Mouse (Mus musculus) frontal cortex, adult 2 months (tissue): Measurements from ENCODE around the gene Xrra1. TPM values are rescaled to one million over a fixed set of nuclear protein-coding genes. Genes with fewer than 3 reads are reported as not detected.

Experiments used
- DNase-seq, 2 experiments: peaks; one replicate each; pipeline ENCODE4 v3.0.0; 2022; ENCODE audit warnings: low spot score in 1 of 2; ENCODE audit errors: extremely low spot score in 1 of 2
- polyA plus RNA-seq: library from polyadenylated mRNA; depleted of rRNA; stranded (reverse); fragments of >200 nt; gene quantifications from 2 replicates; pipeline ENCODE4 v1.2.3, GENCODE M21; 2012

The Xrra1 gene
- polyA plus RNA-seq, 1 experiment, result 1.2 TPM

DNA sequence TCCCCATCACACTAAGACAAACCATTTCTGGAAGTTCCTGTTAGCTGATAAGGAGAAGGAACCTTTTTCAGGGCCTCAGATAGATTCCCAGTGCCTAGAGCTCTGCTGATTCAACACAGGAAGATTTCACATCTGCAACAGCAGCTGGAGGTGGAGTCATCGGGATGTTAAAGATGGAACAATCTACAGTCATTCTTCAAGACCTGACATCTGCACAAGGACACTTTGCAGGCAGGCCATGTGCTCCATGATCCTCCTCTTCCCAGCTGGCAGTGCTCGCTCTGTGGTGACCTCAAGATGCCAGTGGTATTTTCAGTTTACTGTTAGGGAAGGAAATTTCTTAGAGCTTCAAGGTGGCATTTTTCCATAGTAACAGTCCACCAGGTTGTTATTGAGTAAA is 33.4 kb downstream of the Xrra1 start:
- no peak for DNase-seq

DNA sequence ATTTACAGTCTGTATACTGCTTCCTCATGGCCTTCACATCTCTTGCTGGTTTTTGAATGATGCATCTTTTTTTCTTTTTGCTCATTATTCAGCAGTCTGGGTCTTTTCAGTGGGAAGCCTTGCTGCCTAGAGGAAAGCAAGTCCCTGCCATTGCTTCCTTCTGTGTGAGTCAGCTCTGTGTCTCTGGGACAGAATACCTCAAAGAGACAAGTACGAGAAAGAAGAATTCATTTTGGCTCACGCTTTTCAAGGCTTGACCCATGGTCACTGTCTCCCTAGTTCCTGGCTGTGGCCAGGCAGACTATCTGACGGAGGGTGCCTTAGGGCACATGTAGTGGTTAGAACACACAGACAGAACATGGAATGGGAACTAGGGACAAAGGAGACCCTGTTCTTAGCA is 35.1 kb downstream of the Xrra1 start:
- no peak for DNase-seq

DNA sequence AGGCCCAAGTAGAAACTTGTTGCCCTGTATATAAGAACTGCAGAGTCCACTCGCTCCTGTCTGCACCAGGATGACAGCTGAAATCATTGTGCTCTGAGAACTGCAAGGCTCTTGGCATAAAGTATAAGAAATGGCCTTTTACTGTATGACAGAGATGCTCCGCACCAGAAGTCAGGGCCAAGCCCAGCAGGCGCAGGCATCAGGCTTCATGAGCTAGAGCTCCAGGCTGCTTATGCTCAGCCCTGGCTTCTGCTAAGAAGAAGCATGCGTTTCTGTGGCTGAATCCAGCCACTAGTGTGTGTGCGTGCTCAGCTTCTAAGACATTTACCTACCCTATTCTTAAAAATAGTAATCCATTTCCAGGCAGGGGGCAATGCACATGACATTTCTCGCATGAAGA is 35.6 kb downstream of the Xrra1 start:
- DNase-seq, result no peak

DNA sequence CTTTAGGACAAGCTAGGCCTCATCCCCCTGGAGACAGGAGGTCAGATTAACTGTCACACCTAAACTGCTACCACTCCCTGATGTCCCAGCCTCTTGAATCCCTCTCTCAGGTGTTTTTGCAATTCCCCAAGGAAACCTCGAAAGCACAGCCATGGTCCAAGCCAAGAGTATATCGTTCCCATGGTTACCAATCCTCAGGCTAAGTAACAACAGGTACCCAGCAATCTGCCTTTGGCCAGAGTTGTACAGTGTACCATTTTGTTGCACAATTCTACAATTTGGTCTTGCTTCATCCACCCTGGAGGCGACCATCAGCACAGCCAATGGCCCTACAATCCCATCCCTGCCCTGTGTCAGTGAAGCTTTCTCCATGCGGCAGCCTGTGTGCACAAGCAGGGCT is 38.0 kb downstream of the Xrra1 start:
- no peak for DNase-seq

DNA sequence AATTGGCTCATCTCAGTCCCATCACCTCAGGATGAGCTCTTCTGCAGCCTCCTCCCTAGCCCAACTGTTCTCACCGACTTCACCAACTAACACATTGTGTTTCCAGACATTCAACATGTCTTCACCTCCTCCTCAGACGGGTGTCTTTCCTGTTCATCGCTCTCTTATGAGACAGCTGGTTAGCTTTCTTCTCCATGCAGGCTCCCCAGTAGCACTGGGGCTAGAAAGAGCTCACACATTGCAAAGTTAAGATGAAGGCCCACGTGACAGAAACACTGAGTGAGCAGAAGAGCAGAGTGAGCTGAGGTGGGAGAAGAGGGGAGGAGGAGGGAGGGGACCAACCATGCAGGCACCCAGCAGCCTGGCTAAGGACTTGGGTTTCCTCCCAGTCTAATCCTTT is 43.3 kb downstream of the Xrra1 start:
- DNase-seq, result peak; percentile 71

DNA sequence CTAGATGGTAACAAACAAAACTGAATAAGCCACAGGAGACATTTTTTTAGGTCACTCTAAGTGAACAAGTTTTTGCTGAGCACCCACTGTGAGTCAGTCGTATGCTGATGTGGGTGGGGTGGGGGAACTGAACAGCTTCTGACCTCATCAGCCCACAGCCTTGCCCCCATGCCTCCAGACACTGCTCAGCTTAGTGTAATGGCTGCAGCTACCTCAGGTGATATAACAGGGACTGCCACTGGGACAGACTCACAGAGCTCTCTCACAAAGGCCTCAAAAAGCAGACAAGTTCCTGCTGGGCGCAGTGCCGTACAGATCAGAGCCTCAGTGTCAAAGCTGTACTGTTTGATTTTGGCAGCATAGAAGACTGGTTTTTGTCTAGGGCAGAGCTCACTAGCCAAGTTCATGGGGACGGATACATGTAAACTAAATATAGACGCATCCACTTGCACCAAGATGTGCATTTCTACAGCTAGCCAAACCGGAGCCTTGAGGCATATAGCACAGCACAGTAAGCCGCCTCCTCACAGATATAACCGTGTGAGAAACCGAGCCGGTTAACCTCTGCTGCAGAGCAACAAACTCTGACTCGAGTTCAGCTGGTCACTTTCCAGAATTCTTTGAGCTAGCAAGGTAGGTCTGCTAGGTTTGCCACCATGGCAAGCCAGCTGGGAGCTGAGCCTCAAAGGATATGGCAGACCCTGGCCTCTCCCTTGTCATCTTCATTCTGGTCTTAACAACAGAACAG is 44.2 kb downstream of the Xrra1 start:
- DNase-seq, result no peak

DNA sequence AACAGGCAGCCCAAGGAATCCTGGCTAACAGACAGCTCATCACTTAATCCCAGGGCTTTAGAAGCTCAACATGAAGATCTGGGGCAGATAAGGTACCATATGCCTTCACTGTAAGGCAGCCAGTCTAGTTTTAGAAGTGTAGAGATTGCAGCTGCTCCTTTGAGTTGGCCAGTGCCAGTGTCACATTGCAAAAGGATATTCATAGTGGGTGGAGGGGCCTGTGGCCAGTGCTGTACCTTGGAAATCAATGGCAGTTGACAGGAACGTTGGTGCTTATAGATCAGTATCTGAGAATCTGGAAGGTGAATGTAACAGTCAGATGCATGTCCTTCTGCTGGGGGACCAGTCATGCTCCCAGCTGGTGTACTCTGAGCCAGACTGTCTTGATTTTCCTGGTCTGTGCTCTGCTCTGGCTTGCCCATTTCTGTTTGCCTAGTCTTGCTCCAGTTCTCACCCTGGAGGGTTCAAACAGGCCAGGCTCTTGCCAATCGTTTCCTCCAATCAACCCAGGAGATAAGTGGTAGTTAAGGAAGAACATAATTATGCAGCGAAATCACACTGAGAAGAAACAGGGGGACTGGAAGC is 45.6 kb downstream of the Xrra1 start:
- no peak for DNase-seq

DNA sequence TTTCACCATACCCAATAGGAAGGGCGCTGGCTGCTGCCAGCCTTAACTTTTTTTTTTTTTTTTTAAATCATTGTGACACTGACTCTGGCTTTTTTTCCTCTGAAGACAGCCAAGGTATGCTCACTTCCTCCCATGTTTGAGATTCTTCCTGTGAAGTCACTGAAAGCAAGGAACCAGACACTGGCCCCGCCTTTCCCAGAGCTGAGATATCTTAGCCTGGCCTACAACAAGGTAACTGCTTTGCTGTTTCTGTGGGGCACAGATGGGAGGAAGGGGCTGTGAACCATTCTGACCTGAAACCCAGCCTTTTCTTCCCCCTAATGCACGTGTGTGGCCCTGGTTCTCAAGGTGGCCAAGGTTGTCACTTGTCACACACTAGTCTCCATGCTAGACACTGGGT is 47.4 kb downstream of the Xrra1 start:
- DNase-seq, result no peak

DNA sequence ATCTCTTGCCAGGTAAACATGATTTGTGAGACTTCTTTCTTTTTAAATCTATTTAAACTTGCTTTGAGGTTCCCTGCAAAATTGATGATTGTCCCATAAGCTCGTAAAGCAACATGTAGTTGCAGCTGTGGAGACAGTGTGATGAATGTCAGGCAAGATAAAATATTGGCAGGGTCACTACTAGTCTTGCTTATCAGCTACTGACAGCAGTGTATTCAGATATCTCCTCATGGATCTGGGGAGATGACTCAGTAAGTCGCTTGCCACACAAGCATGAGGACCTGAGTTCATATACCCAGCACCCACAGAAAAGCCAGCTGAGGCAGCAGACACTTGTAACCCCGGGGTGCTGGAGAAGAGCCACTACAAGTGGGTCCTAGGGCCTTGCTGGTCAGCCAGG is 48.5 kb downstream of the Xrra1 start:
- DNase-seq, result no peak

DNA sequence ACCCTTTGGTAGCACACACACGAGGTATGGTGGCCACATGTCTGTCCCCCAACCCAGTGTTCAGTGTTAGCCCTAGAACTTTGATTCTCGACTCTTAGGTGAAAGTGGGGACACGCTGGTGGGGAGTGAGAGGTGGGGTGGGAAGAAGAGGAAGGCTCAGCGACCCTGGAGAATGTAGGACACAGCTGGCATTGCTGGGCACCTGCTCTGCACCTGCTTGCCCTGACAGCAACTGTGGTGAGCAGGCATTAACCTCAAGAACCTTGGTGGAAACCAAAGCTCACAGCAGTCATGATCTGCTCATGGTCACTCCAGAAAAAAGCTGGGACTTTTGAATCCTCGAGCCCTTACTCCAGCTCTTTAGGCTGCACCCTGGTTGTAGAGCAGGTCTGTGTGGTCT is 52.1 kb downstream of the Xrra1 start:
- DNase-seq, result no peak

DNA sequence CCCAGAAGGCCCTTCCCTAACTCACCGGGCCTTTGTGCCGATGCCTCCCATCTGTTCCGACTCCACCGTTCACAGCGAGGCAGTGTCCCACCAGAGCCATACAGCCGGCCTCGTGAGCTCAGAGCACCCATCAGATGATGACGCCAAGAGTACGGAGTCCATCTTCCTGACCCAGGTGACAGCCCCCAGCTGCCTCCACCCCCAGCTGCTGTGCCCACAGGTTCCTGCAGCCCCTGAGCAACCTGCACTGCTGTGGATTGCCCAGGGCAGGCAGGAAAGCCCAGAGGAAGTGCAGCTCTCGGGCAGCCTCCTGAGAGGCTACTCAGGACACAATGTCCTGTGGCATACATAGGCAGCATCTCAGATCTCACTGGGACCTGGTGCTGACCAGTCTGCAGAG is 55.4 kb downstream of the Xrra1 start:
- no peak for DNase-seq

DNA sequence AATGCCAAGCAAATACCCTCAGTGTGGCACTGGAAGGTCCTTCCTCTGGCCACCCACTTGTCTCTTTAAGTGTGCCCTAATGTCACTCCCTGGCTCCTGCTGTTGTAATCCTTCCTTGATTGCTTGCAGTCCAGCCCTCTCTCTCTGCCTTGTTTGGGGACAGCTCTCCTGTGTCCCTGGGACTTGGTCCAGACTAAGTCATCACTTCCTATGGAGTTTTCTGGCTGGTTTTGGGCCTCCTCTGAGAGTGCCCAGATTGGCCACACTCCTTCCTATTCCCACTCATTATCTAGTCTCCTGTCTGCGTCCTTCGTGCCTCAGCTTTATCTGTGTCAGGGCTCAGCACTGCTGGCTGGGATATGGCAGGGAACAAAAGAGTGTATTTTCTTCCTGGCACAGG is 56.6 kb downstream of the Xrra1 start:
- DNase-seq, result no peak

DNA sequence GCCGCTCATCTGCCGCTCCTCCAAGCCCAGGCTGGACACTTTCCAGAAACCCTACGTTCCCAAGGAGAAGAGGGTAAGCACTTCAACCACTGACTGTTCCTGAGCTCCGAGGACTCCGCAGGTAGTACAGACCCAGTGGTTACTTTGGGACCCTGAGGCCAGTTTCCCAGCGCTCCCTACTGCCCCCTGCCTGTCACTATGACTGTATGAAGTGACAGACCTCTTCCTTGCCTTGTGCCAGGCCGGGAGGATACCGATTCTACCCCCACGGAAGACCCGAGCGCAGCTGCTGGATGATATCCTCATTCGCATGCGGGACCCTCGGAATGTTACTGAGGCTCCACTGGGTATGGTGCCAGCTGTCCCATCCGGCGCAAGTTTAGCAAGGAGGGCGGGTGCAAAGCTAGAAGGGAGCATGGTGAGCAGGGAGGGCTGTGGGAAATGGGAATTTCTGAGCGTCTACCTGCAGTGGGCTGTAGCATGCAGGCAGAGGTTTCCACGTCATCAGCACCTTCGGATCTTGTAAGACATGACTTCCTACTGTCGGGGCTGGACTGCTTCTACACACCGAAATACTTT is 57.9 kb downstream of the Xrra1 start:
- peak in 1 of 2 experiments; percentile 57 for DNase-seq

DNA sequence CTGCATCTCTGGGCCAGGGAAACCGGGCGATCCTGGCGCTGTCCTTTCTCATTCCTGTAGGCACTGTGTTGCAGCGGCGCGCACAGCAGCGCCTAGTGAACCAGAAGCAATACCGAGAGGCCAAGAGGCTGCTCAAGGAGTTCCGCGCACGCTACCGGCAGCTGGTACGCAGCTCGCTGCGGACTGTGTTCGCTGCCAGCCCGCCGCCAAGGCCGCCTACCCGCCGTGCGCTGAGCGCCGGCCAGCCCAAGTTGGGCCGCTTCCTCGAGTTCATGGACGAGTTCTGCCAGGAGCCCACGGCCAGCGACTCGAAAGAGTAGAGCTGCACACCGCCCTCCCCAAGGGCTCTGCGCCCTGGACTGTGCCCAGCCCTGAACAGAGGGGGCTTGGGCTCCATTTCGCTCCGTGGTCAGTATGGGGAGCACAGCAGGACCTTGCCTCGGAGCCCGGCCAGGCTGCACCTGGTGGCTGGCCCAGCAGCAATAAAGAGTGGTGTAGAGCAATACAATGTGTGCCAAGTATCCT is 58.5 kb downstream of the Xrra1 start:
- DNase-seq, result peak in 1 of 2 experiments; percentile 50

DNA sequence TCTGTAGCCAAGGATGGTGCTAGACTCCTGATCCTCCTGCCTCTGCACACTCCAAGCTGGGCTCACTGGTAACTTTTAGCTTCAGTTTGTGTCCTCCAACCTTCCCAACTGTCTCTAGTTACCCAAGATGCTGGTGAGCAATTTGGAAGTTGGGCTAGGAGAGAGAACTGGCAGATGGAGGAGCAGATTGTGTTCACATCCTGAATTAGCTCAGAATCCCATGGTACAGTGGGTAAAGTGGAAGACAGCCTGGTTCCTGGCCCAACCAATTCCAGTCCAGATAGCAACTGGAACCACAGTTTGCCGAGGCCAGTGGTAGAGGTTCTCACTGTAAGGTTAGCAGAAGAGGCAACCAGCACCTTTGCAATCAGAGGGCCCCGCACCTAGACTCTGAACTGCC is 60.2 kb downstream of the Xrra1 start:
- DNase-seq, result peak in 1 of 2 experiments; percentile 55

DNA sequence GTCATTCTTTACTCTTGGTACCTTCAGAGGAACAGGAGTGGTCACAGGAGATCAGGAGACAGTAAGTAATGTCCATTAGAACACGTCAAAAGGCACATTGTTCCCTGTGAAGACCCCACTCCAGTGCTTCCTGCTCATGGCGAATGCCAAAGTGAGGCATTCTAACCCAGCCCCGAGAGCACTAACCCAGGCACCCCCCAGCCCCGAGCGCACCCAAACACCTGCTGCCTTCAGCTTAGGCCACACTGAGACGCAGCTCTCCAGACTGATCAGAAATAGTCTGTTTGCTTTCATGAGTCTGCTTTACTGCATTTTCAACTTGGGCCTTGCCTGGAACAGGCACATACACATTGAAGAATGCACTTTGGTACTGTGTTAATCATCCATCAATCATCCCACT is 61.1 kb downstream of the Xrra1 start:
- no peak for DNase-seq

DNA sequence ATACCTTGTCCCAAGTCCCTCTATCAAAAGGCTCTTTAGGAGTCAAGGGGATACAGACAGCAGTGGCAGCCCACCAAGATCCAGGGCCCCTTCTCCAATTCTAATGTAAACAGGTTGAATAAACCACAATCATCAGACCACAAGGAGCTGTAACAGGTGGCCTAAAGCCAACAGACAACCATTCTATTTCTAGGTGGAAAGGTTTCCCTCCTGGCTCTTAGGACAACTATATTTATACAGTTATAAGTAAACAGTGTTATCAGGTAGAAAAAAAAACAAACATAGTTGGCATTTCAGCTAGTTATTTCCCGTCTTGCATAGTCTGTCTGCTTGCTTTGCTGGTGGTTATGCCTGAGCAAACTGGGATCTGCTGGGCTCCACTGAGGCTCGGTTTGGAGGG is 61.5 kb downstream of the Xrra1 start:
- no peak for DNase-seq

DNA sequence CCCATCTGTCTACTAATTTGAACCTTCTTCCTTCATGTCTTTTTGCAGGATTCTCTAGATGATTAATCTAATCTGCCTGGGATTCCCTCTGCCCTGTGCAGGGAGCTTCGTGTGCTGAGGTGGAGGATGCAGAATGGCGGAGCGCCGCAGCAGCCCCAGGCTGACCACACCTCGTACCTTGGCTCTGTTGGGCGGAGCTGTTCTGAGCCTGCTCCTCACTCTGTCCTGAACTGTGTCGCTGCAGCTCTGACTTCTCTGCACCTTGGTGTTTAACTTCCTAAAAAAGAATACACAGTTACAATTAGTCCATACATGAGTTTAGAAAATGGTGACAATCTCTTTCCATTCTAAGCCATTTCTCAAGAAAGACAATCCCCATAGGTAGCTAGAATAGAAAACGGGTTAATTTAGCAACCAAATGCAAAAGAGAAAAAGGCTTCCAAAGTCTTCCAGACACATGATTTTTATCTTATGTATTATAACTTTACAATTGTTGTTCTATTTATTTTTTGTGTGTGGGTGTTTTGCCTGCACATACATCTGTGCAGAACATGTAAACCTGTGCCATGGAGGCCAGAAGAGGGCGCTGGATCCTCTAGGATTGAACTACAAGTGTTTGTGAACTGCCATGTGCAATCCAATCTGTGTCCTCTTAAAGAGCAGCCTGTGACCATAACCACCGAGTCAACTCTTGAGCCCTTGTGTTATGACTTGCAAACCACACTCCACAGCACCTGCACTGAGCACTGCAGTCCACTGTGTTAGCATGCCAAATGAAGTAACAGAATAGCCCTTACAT is 68.2 kb downstream of the Xrra1 start:
- DNase-seq, result peak; percentile 63 to 84

DNA sequence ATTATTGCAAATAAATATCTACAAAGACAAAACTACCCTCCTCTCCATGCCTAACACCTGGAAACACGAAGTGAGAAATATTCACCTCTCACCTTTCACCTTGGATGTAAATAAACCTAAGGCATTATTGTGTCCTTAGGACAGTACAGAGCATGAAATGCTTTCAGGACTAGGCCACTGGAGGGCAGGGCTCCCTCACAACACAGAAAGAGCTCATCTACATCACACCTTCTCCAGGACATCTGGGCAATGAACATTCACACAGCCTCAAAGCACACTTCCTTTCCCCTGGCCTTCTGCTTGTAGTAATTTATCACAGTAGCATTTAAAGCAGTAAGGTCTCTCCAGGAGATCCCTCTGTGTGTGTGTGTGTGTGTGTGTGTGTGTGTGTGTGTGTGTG is 76.8 kb downstream of the Xrra1 start:
- peak in 1 of 2 experiments; percentile 36 for DNase-seq

DNA sequence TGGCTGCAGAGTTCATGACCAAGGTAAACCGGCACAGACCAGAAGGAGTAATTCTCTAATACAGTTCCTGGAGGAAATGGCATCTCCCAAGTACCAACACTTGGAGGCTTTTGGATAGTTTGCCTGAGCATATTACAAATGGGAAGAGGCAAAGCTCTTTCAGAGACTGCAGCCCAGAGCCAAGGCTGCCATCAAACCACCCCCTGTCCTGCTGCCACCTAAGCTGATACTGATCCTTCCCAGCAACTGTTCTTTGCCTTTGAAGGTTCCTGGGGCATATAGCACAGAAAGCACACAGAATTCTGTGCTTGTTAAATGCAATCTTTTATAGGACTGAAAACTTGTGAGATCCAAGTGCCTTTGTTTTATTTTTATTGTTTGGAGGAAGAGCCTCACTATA is 81.8 kb downstream of the Xrra1 start:
- no peak for DNase-seq

DNA sequence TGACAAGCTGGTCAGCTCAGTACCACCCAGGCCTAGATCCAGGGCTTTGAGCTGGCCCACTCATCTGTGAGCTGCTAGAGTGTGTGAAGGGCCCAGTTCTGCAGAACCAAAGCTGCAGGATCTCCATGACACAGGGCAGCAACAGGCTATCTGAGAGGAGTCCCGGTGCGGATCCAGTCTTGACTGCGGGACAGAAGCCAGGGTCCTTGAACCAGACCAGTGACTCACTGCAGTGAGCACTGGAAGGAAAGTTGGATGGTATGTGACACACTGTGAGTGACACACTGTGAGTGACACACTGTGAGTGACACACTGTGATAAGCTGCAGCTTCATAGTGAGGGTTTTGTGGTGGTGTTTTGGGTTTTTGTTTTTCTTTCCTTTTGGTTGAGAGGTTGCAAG is 85.6 kb downstream of the Xrra1 start:
- DNase-seq, result no peak
